Mouse (Mus musculus) cortical plate, adult 2 months (tissue): Measurements from ENCODE around the gene Zmat5.

Experiments
- CTCF ChIP-seq: fragments of 200-500 bp; IDR thresholded peaks from 2 replicates; pipeline ENCODE4 v1.5.1; 2011; ENCODE audit warnings: mild to moderate bottlenecking, control low read depth, low read length; ENCODE audit not compliant: insufficient read depth; ENCODE audit errors: extremely low read depth
- POLR2A ChIP-seq: fragments of 200-500 bp; IDR thresholded peaks from 2 replicates; pipeline ENCODE4 v1.6.1; 2011; ENCODE audit warnings: mild to moderate bottlenecking, low read length, control low read depth; ENCODE audit not compliant: insufficient read depth; ENCODE audit errors: extremely low read depth

DNA sequence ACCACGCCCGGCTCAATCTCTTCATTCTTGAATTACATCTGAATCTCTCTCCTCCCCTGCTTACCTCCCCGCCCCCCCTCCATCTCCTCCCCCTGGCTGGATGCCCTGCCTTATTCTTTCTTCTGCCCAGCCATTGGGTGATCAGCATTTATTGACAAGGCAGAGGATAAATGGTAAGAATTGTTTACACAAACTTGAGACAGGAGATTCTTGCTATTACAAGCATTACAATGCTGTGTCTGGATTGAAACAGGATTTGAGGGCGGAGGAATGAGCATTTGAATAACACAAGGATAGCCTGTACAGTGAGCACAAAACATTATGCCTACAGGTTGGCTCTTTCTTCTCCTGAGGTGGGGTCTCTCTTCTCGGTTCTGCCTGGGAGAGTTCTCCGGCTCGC, 14.1 kb upstream of the Zmat5 start:
- TF ChIP-seq CTCF, result no peak
- no peak for TF ChIP-seq POLR2A
